Mouse (Mus musculus) ovary, postnatal 10 days (tissue): ENCODE data around the gene Gm45618.

Experiments
- DNase-seq: peaks from one replicate; pipeline ENCODE4 v3.0.0; 2022; ENCODE audit warnings: low spot score

Gm45618 gene

DNA sequence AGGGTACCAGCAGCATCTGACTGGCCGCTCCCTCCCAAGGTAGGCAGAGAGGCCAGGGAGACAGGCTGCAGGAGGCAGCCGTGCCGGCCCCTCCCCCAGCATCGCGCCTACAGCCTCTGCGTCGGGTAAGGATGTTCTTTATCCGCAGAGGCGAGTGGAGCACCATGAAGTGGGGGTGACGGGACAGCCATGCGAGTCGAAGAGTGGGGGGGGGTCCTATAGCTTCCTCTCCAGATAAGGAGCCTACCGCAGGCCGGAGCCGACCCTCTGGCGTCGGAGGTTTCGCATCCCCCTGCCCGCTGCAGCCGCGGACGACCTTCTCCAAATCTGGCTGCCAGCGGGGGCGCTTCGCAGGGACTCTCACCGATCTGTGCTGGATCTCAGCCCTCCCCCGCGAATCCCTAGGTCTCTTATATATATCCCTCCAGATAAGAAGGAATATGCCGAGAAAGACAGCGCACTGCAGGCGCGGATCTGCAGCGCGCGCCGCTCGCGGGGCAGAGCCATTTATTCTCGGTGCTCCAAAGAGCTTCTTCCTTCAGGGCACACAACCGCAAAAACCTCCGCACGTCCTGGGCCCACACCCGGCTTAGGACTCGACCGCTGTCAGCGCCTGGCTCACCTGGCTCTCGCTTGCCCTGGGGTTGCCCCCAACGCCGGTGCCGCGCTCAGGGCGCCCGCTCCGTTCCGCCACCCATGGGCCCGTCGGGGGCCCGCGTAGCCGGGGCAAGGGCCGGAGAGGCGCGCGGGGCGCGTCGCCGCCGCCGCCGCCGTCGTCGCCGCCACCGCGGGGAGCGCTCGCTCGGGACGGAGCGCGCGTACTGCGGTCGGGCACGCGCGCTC is 26.0 kb downstream of the Gm45618 start:
- no peak for DNase-seq

DNA sequence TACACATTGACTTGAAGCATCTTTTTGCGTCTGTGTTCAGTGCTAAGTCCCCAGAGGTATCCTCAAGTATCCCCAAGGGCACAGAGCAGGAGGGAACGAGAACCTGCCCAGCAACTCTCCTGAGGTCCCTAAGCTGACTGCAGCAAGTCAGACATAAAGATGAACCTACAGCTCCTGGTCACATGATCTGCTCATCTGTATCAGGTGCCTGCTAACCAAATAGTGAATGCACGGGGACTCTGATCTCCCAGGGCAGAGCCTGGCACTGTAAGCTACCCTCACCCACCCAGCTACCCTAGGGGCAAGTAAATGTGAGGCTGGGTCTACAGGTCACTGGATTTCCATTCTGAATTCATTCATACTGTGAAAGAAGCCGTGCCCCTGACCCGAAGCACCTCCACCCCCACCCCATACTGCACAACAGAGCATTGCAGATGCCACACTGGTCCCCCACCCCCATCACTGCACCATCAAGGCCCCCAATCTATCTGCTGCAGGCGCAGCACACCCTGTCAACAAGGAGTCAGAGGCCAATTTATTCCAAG is 26.8 kb downstream of the Gm45618 start:
- no peak for DNase-seq

DNA sequence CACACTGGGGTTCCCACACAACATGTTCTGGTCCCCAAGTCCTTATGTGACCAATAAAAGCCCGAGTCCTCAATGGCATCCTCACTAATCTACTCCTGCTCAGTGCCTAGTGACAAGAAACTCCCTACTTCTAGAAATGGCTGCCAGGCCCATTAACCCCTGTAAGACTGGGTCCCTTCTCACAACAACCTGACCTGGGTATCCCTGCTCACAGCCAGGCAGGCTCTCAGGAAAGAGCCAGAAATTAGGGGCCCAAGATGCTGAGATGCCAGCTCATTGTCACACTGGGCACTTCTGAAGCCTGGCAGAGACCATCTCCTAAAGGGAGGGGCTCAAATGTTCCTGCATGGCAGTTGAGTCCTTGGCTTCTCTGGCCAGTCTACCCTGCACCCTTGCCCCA is 27.5 kb downstream of the Gm45618 start:
- DNase-seq, result no peak

DNA sequence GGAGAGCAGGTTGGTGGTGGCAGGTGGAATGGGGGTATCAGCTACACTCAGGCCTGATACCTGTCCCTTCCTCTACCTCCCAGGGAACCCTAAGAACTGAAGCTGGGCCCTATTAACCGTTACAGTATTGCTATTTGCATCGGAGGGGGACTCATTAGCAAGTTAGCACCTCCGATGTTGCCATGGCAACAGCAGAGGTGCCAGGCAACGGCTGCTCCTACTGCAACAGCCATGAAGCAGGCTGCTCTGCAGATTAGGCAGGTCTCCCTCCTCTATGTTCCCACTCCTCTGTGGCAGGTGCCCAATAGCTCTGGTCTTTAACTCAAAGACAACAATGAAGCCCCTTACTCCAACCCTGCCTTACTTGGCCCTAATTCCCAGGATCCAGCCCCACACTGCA is 28.7 kb downstream of the Gm45618 start:
- no peak for DNase-seq

DNA sequence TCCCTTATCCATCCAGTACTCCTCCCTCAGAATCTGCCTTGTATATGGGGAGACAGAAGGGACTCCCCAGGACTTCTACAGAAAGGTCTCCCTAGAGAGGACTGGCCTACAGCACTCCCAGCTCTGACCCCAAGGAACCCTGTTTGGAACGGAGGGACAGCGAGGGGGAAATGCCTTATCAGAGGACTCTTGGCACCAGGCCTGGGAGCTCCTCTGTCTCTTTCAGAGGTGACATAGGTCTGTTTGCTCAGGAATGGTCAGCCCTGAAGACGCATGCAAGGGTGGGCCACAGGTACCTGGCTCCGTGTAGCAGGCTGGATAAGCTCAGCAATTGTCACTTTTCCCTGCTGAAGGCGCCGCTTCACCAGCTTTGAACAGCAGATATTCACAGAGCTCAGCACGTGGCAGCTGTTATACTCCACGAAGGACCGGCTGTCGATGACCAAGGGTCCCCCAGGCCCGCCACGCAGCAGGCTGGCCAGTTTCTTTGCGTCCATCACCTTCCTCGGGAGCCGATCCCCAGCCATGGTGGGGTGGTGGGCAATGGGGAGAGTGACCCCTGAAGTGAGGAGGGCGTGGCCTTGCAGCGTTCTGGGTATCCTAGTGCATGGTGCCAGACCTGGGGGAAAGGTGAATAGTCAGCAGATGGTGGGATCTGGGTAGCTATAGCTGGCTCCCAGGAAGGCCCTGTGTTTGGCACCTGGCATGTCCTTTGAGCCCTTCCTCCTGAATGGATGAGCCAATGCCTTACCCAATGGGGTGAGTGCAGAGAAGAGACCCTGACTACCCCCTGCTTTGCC is 30.7 kb downstream of the Gm45618 start:
- DNase-seq, result no peak

DNA sequence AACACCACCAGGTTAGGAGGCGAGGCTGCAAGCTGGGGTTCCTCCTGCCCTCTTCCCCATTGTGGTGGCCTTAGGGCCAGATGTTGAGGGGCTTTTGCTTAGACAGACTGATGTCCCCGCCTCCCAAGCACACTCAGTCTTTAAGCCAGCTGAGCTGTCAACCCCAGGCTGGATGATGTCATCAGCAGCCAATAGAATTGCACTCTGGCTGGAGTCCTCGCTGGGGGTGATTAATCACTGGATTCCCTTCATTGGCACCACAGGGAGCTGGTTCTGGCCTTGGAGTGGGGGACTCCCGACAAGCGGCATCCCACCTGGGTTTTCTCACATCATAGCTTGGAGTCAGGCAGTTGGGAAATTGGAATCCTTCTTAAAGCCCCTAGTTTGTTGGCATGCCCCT is 31.6 kb downstream of the Gm45618 start:
- DNase-seq, result no peak

DNA sequence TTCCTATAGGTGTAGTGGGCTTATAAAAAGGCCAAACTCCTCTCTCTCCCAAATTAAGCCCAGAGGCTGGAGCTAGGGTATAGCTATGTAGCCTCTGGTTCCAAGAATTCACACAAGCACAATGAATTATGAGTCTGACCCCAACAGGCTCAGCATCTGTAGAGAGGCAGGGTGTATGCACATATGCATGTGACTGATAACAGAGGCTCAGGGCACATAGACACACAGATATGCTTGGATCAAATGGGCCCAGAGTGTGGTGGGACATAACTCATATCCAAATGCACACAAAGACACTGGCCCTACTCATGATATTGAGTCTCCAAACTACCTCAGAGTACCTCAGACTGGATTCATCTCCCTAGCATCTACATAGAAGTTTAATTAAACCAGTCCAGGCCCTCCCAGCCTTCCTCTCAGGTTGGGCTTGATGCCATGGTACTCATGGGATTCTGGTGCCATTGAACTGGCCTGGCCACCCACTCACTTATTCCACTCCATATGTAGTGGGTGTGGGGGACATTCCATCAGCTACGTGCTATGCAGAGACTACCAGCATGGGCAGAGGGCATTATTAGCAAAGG is 33.4 kb downstream of the Gm45618 start:
- DNase-seq, result no peak

DNA sequence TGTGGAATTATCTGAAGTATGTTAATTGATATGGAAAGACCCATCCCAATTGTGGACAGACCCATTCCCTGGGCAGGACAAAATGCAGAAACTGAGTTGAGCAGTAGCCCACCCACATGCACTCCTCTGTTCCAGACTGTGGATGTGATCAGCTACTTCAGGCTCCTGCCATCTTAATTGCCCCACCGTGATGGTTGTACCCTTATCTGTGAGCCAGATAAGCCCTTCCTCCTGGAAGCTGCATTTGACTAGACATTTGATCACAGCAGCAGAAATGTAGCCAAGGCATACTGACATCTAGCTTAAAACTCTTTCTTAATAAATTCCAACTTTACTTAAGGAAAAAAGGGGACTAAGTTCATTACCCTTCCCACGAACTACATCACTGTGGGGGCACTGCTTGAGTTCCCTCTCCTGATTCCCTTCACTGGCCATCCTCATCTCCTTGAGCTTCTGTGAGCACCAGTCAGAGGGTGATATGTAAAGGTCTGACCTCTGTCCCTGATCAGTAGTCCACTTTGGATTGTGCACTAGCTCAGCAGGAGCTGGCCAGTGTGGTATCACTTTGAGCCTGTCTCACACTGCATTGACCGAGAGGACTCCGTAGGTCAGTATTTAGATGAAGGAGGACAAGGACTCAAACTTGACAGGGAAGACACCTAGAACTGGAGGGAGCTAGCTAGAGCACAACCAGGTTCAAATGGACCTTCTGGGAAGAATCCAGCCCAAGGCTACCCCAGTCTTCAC is 34.2 kb downstream of the Gm45618 start:
- DNase-seq, result no peak

DNA sequence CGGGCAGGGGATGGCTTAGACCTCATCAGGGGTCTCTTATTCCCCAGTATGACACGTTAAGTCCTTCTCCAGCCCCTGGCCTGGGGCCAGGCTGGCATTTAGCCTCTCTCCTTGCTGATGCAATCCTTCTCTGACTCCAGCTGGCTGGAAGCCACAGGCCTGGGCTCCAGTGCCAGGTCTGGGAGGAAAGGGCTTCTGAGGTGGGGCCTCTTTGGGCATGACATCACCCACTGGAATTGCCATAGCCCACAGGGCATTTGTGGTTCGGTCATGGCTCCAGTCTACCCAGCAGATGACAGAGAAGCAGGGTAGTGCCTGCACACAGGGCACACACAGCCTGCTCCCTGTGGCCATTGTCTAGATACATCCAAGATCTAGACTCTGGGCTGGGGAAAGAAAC is 35.7 kb downstream of the Gm45618 start:
- peak; percentile 46 for DNase-seq

DNA sequence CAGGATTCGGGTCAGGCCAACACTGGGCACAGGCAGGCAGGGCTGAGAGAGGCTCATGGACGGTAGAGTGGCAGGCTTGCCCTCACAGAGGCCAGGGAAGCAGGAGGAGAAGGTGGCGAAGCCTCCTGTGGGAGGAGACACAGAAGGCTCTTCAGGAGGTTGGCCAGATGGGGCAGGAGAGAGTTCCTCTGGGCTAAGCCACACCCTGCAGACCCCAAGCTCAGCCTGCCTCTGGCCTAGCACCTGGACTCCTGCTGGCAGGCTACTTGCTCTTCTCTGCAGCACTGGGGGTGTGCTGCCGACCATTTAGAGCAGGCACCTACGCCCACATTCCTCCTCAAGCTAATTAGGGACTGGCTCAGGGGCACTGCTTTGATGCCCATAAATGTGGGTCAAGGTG is 36.1 kb downstream of the Gm45618 start:
- DNase-seq, result no peak

DNA sequence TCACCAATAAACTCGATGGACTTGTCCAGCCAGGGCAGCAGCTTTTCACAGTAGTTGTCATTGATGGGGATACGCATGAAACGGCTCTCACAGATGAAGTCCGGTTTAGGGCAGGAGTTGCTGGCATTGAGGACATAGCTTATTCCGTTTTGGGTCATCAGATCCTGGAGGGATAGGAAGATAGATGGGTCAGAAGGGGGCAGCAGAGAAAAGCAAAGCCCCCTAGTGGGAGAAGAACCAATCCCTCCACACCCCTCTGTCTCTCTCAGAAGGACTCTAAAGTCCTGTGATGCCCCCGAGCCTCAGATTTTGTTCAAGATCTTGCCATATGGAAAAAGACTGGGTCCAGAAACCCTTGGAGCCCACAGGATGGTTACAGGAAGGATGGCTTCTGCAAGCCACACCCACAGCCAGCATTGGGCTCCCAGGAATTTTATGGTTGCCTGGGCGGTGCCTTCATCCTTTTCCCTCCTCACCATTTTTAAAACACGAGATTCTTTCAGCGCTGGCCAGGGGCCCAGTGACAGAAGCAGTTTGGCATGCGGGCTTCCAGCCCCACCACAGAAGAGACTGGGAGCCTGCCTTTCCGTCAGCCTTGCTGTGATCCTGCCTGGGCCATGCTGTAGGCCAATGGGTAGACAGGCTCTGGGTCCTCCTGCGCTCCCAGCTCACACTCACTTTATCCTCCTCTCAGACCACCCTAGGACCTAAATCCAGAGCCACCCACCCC is 36.8 kb downstream of the Gm45618 start:
- no peak for DNase-seq

DNA sequence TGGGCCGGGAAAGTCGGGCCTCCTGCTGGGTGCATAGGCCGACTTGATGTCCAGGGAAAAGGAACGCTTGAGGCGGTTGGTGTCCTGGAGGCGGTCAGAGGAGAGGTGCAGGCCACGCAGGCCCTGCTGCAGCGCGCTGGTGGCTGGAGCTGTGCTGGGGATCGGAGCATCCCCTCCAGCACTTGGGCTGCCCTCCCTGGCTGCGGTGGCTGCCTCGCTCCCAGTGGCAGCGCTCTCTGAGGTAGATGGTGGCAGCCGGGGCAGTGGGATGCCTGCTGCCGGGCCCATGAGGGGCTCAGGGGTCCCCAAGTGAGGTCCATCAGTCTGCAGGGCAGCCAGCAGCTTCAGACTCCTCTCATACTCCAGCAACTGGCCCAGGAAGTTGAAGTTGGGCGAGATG is 37.9 kb downstream of the Gm45618 start:
- DNase-seq, result no peak

DNA sequence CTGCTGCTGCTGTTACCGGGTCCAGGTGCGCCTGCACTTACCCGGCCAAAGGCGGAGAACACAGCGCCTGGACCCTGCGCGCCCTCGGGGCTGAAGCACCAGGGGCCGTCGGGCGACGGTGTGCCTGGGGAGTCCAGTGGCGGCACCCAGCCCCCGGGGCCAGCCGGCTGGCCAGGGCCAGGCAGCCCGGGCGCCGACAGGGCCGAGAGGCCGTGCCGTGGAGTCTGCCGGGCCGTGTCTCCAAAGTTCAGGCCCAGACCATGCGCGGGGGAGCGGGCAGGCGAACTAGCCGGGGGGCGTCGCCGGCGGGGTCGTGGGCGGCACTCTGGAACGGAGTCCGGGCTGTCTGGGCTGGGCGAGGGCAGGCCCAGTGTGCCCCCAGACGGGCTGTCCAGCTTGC is 38.4 kb downstream of the Gm45618 start:
- no peak for DNase-seq

DNA sequence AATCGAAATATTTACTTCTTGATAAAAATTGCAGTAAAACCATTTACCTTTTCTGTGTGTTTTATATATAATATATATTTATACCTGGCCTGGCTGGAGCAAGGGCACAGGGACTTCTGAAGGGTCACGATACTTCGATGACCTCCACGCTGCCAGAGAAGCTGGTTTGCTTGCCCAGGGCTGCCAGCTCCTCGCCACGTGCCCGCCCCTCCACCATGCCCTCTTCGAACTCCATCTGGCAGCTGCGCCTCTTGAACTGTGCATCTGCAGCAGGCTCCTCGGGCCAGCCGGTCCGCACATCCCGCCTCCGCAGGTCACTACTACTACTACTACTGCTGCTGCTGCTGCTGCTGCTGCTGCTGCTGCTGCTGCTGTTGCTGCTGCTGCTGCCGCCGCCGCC is 38.8 kb downstream of the Gm45618 start:
- DNase-seq, result no peak

DNA sequence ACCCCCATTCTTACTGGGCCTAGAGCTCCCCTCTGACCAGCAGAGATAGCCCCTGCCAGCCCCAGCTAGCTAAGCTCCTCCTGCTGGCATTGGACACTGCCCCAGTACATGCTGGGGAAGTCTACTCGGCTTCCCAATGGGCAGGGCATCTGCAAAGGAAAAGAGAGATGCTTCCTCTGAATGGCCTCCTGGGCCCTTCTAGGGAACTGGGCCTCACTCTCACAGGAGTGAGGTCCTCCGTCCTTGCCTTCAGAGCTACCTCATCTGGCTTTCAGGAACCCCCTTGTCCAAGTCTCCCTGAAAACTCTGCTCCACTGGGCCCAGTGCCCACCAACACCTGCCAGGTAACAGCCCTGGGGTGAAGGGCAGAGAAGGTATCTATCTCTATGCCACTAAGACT is 39.7 kb downstream of the Gm45618 start:
- DNase-seq, result no peak

DNA sequence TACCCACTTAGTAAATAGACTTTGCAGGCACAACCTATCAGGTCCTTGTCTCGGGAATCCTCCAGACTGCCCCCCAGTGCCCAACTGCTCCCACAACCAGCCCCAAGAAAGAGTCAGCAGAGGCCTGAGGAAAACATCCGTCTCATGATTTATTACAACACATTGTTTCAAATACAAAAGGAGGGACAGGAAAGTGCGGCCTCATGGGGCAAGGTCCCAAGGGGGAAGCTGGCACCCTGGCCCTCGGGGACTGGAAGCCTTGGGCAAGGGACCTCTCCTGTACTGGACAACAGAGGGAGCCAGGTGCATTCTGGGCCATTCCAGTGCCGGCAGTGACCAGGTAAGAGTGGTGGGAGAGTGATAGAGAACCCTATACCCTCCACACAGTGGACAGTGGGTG is 41.2 kb downstream of the Gm45618 start:
- DNase-seq, result no peak

DNA sequence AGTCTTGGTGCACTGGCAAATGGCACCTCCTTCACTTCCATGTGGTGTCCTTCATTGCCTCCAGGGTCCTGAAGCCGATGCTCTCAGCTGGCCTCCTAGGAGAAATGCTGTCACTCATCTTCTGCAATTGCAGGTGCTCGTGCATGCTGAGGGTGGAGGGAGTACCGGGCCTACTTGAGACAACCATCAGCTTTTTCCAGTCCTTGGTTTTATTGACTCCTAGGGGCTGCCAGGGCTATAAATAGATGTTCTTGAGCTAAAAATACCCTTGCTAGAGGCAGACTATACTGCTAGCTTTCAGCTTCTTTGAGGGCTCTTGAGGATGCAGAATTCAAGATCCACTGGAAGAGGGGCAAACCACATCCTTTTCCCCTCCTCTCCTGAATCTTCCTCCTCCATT is 43.4 kb downstream of the Gm45618 start:
- DNase-seq, result no peak

DNA sequence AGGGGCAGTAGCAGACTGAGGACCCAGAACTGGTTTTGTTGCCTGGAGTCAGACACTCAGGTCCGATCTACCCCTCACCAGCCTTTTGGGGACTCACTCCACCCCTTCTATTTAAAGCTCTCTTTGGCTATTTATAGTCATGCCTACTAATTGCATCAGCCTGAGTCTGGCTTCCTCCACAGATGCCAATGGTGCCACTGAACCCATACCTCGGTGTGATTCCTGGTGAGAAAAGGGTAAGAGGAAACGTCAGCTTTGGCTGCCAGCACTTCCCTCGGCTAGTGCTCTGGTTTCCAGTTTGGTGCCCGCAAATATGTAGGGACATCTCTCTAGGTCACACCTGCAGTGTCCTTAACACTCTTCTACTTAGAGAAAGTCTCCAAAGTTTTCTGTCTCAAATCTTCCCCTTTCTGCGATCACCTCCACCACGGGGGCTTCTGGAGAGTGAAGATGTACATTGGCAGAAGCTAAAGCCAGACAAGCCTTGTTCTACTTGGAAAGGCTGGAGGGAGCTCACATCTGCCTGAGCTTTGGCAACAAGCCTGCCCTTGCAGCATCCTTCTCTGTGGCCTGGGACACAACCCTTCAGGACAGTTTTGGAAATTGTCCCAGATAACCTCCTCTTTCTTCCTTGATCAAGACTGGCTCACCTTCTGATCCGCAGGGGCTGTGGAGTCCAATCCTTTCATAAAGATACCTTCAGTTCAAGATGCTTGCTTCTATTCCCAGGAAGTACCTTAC is 46.2 kb downstream of the Gm45618 start:
- DNase-seq, result no peak

DNA sequence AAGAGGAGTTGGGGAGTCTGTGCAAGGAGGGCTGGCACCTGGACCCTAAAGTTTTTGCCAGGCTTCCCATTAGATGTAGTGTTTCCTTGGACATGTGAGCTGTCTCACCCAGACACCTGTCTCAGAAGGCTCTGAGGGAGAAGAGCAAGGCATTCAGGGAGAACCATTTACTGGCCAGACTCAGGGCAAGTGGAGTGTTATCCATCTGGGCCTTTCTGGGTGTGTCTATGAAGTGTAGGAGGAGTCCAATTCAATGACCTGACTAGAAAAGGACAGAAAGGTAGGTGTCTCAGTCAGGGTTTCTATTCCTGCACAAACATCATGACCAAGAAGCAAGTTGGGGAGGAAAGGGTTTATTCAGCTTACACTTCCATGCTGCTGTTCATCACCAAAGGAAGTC is 48.8 kb downstream of the Gm45618 start:
- no peak for DNase-seq

DNA sequence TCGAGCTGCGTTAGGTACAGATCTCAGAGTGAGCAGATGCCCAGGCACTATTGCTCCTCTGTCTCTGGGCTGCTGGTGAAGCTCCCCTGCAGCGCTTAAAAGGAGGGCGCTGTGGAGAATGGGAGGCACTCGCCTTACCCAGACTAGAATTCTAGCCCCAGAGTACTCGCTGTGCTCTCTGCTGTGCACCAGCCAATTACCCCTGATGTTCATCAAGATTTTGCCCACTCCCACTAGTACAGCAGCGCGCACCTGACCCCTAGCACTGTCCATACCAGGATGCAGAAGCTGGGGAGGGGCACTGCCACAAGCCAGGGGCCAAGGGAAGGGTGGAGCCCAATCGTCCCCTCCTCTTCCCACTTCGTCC is 49.3 kb downstream of the Gm45618 start:
- no peak for DNase-seq
